15 mouse cellular contexts compared by ENCODE assay signal in the genomic region with DNA sequence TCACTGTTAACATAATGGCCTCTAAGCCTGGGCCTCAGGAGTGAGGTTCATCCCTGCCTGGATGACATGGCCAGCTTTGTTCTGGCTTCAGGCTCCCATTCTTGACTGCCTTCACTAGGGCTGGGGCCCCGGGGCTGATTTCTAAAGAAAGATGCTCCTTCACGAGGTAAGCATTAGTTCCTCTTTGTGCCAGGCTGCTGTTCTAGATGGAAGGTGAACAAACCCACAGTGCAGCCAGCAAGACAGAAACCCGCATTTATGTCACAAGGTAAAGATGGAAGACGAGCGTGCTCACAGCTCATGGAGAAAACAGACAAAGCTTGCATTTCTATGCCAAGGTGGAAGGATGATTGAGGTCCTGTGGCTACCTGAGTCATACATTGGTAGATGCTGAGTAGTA.
DNase-seq lines count a peak whose midpoint lies in the region; ATAC-seq lines count a peak whose summit lies in the region.
"Had no signal": no experiment of that assay in that cellular context is flagged by ENCODE, and none has a peak within 500 bp of the region (broad histone marks: within the 10 kb centered on the region; RNA-seq: fewer than 3 reads in every experiment).

No protein-coding gene starts in this region.

- peak; percentile 31; the same call in 1 of the 2 replicates for ATAC-seq in granulocyte monocyte progenitor cell, adult 5-6 weeks (replicated peaks; ENCODE audit: poor library complexity, severe bottlenecking)
- ATAC-seq: forebrain, embryonic 14.5 days; forebrain, postnatal 0 days; Patski had no signal

- DNase-seq in heart, adult 11 months = peak; percentile 53
- no peak for DNase-seq in heart, postnatal 14 days
- peak; percentile 9 for DNase-seq in 3T3-L1 (ENCODE audit: low read depth, low spot score)
- no peak for DNase-seq in cerebellum, adult 11 months
- DNase-seq in retina, embryonic 14.5 days (ENCODE audit: low spot score) = no peak
- DNase-seq: adrenal gland, postnatal 10 days; adrenal gland, postnatal 36 days; cerebellum, adult 9-11 months; cerebellum, postnatal 25 days; forebrain, postnatal 0 days; gastrocnemius, adult 2 months; gastrocnemius, postnatal 14 days had no signal

- intact Hi-C loops in heart, postnatal 14 days (cut with DNase I) = no loop called here

Comparison
In these comparisons a context has a peak if more than half of its experiments do, and no peak if none do; other contexts are left out.
1. DNase-seq: peak in heart, adult 11 months (single experiment) and 3T3-L1 (single experiment); none in heart, postnatal 14 days (0 of 2), cerebellum, adult 11 months (single experiment) and retina, embryonic 14.5 days (single experiment).